22 mouse cellular contexts compared by ENCODE assay signal in the genomic region with DNA sequence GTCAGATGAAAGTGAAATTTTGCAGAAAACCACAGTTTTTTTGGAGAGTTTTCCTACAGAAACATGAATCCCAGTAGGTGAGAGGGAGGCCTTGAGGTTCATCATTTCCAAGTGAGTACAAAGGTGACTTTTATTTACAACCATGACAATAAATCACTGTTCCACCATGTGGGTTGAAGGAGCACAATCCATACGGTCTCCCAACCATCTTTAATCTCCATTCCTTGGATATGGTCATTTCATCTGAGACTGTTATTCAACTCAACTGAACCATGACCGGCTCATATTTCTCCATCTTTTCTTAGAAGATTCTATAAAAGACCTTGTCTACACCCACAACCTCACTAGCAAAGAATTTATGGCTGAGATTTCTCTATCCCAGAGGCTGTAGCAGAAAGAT. TPM values are rescaled to one million over a fixed set of nuclear protein-coding genes. Genes with fewer than 3 reads are reported as not detected.
"Had no signal": no experiment of that assay in that cellular context is flagged by ENCODE, and none has a peak within 500 bp of the region (broad histone marks: within the 10 kb centered on the region; RNA-seq: fewer than 3 reads in every experiment).

No protein-coding gene starts in this region.

- H3K27me3 ChIP-seq: lung, embryonic 15.5 days; megakaryocyte, embryonic 14.5 days; midbrain, embryonic 12.5 days; neural tube, embryonic 13.5 days; neural tube, embryonic 15.5 days had no signal

- H3K4me2 ChIP-seq: lung, embryonic 15.5 days; midbrain, embryonic 12.5 days; neural tube, embryonic 13.5 days; neural tube, embryonic 15.5 days had no signal

- H3K4me3 ChIP-seq: lung, embryonic 15.5 days; megakaryocyte, embryonic 14.5 days; midbrain, embryonic 10.5 days; midbrain, embryonic 12.5 days; myocyte; neural tube, embryonic 13.5 days; neural tube, embryonic 15.5 days had no signal

- H3K27ac ChIP-seq: lung, embryonic 15.5 days; macrophage; midbrain, embryonic 10.5 days; midbrain, embryonic 12.5 days; neural tube, embryonic 13.5 days; neural tube, embryonic 15.5 days had no signal

- H3K9me3 ChIP-seq: lung, embryonic 15.5 days; megakaryocyte, embryonic 14.5 days; midbrain, embryonic 10.5 days; midbrain, embryonic 12.5 days; neural tube, embryonic 13.5 days; neural tube, embryonic 15.5 days had no signal

- H3K36me3 ChIP-seq: lung, embryonic 15.5 days; midbrain, embryonic 10.5 days; midbrain, embryonic 12.5 days; neural tube, embryonic 13.5 days; neural tube, embryonic 15.5 days had no signal

- ATAC-seq: lung, postnatal 0 days; midbrain, embryonic 16.5 days had no signal

- DNase-seq: lung, adult 2 months; lung, postnatal 14 days; lung, postnatal 36 days; midbrain, embryonic 14.5 days; retina, postnatal 1 day; right cerebral cortex, adult 18-20 months; right cerebral cortex, postnatal 25 days; right cerebral cortex, postnatal 4 days; spleen, adult 18-20 months; thymus, adult 18-20 months; thymus, postnatal 14 days; thymus, postnatal 36 days had no signal

- H3K9ac ChIP-seq: lung, embryonic 15.5 days; midbrain, embryonic 12.5 days; neural tube, embryonic 13.5 days; neural tube, embryonic 15.5 days had no signal

- H3K4me1 ChIP-seq: lung, embryonic 15.5 days; megakaryocyte, embryonic 14.5 days; midbrain, embryonic 10.5 days; midbrain, embryonic 12.5 days; neural tube, embryonic 13.5 days; neural tube, embryonic 15.5 days had no signal

RNA-seq across cellular contexts. Expression of a gene that starts 22.6 kb away (rescaled TPM):
- polyA plus RNA-seq: macrophage had no signal
